Mouse (Mus musculus) liver, embryonic 14.5 days (tissue): ENCODE results near the gene Ctnnd2. TPM values are rescaled to one million over a fixed set of nuclear protein-coding genes. Genes with fewer than 3 reads are reported as not detected.

Experiments used
- ATAC-seq: fragments of 200-750 bp; cut with Nextera tagmentation; 2 replicates; pipeline ENCODE4 v1.8.0; 2017; ENCODE audit warnings: moderate number of reproducible peaks, mild to moderate bottlenecking, moderate library complexity; ENCODE audit not compliant: insufficient read depth
- DNase-seq, 3 experiments: peaks; one replicate each; pipeline ENCODE4 v3.0.0-alpha.2; 2012 to 2013; ENCODE audit warnings: low read depth in 3 of 3, low spot score in 3 of 3
- H3K27ac ChIP-seq: fragments of 300-500 bp; sonication (generic); 2 replicates; pipeline ENCODE4 v1.5.1; 2014; ENCODE audit warnings: moderate library complexity, mild to moderate bottlenecking, control low read depth, inconsistent platforms
- H3K27me3 ChIP-seq: fragments of 300-500 bp; sonication (generic); 2 replicates; pipeline ENCODE4 v1.6.1; 2014; ENCODE audit warnings: mild to moderate bottlenecking, low read length, moderate library complexity; ENCODE audit not compliant: control insufficient read depth, insufficient read depth
- H3K36me3 ChIP-seq: fragments of 300-500 bp; sonication (generic); replicated peaks from 2 replicates; pipeline ENCODE4 v1.6.1; 2014; ENCODE audit warnings: low read depth; ENCODE audit not compliant: control insufficient read depth, insufficient read depth
- H3K4me1 ChIP-seq, 2 experiments: fragments of 200-500 bp in 1 of 2; fragments of 300-500 bp in 1 of 2; sonication (generic) in 1 of 2; replicated peaks; 2 replicates each; pipeline ENCODE4 v1.6.1; 2012 to 2014; ENCODE audit warnings: antibody characterized with exemption in 1 of 2, inconsistent platforms in 1 of 2, low read length in 1 of 2; ENCODE audit not compliant: control insufficient read depth in 2 of 2, insufficient read depth in 2 of 2
- H3K4me2 ChIP-seq: fragments of 300-500 bp; sonication (generic); 2 replicates; pipeline ENCODE4 v1.6.1; 2014; ENCODE audit warnings: low read depth, mild to moderate bottlenecking, control low read depth, moderate library complexity
- H3K4me3 ChIP-seq, 2 experiments: fragments of 200-500 bp in 1 of 2; fragments of 300-500 bp in 1 of 2; sonication (generic) in 1 of 2; 2 replicates each; pipeline ENCODE4 v1.5.1; 2012 to 2014; ENCODE audit warnings: low read depth in 2 of 2, low read length in 2 of 2, mild to moderate bottlenecking in 2 of 2, control low read depth in 1 of 2, inconsistent platforms in 1 of 2, moderate library complexity in 1 of 2; ENCODE audit not compliant: insufficient read depth in 1 of 2
- H3K9ac ChIP-seq: fragments of 300-500 bp; sonication (generic); replicated peaks from 2 replicates; pipeline ENCODE4 v1.6.1; 2014; ENCODE audit warnings: mild to moderate bottlenecking, control low read depth, moderate library complexity
- H3K9me3 ChIP-seq: fragments of 300-500 bp; sonication (generic); 2 replicates; pipeline ENCODE4 v1.6.1; 2016; ENCODE audit warnings: low read length, mixed read lengths; ENCODE audit not compliant: control insufficient read depth
- CTCF ChIP-seq: IDR thresholded peaks from 2 replicates; pipeline ENCODE4 v1.5.1; 2016; ENCODE audit warnings: antibody characterized with exemption, low read depth, control low read depth
- EP300 ChIP-seq: IDR thresholded peaks from 2 replicates; pipeline ENCODE4 v1.6.1; 2016; ENCODE audit warnings: antibody characterized with exemption, low read depth
- WGBS: fragments of 180-500 bp; shearing (Covaris S2); extraction: QIAGEN DNeasy Blood & Tissue Kit; methylation state at CpG from one replicate; pipeline ENCODE4 v1.1.7; 2014; ENCODE audit not compliant: insufficient replicate concordance; 5-methylcytosine and 5-hydroxymethylcytosine counted together
- polyA plus RNA-seq, 2 experiments: library from polyadenylated mRNA; depleted of rRNA in 1 of 2; stranded (reverse) in 1 of 2; unstranded in 1 of 2; fragments of >200 nt; fragmentation: Nextera tagmentation in 1 of 2; extraction: Ambion mirVana in 1 of 2; gene quantifications; 2 replicates each; pipeline versions ENCODE4 v1.2.1 to v1.2.3; 2012 to 2014

The Ctnnd2 gene
- polyA plus RNA-seq, 2 experiments = 0.09 to 0.11 TPM

DNA sequence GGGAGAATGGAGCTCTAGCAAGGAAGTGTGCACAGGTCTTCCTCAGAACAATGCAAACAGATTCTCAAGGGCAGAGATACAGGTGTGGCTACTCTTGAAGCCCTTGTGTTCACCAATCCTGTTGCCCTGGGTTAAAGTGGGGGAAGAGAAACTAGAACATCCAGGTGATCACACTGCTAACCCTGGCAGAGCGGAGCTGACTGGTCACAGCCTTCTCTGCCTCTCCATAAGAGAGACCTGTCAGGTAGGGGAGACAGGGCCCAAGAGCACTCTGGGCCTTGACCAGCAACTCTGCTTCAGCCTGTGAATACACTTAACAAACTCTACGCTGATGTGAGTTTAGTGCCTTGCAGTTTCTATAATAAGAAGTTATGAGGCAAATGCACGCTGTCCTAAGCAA is 820.5 kb downstream of the Ctnnd2 start:
- H3K4me2 ChIP-seq = no peak overlapping the region
- no peaks in the 10 kb centered on the region for H3K4me1 ChIP-seq
- DNase-seq = no peak
- no peak for ATAC-seq
- H3K9me3 ChIP-seq = no peaks in the 10 kb centered on the region
- H3K27ac ChIP-seq = no peak overlapping the region
- H3K9ac ChIP-seq = no peak overlapping the region
- H3K4me3 ChIP-seq = no peak overlapping the region
- H3K27me3 ChIP-seq = no peaks in the 10 kb centered on the region
- no peak for TF ChIP-seq EP300
- no peak for TF ChIP-seq CTCF
- H3K36me3 ChIP-seq = no peaks in the 10 kb centered on the region
- WGBS = 68% methylated on average over 3 of the region's 3 CpGs

GRCm38 (mm10) chr15:30995346-30995745 is 823.0 kb downstream of the Ctnnd2 start:
- TF ChIP-seq EP300 = no peak
- TF ChIP-seq CTCF = no peak
- Histone ChIP-seq H3K4me2 (no peak overlapping the region), H3K9me3 (no peaks in the 10 kb centered on the region), H3K27ac (no peak overlapping the region), H3K4me1 (no peaks in the 10 kb centered on the region), H3K9ac (no peak overlapping the region), H3K36me3 (no peaks in the 10 kb centered on the region), H3K27me3 (no peaks in the 10 kb centered on the region), H3K4me3 (no peak overlapping the region)
- DNase-seq = no peak
- WGBS = 58% methylated on average over 3 of the region's 3 CpGs
- no peak for ATAC-seq

DNA sequence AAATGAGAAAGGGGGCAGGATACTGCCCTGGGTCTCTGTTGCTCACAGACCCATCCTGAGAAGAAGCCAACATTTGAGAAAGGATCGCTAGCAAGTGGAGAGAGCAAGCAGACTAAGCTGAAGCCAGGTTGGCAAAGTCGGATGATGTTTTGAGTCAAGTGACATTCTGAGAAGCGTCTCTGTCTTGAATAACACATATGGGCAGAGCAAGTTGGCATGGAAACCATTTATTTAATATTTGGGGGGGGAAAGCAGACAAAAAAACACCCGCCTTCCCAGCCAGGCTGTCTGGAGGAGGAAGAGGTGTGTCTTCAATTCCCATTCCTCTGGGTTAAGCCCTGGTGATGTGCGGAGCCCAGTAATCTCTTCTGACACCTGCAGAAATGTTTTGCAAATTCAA is 832.1 kb downstream of the Ctnnd2 start:
- no peaks in the 10 kb centered on the region for H3K27me3 ChIP-seq
- ATAC-seq (no peak), DNase-seq (no peak)
- no peak overlapping the region for H3K4me2 ChIP-seq
- no peaks in the 10 kb centered on the region for H3K9me3 ChIP-seq
- H3K36me3 ChIP-seq = no peaks in the 10 kb centered on the region
- no peak for TF ChIP-seq CTCF
- 72% methylated on average over 5 of the region's 5 CpGs for WGBS
- H3K9ac ChIP-seq = no peak overlapping the region
- no peaks in the 10 kb centered on the region for H3K4me1 ChIP-seq
- H3K27ac ChIP-seq = no peak overlapping the region
- H3K4me3 ChIP-seq = no peak overlapping the region

- Histone ChIP-seq H3K4me3 (no peak overlapping the region), H3K9ac (no peak overlapping the region), H3K27ac (no peak overlapping the region), H3K9me3 (no peaks in the 10 kb centered on the region), H3K4me2 (no peak overlapping the region), H3K4me1 (no peaks in the 10 kb centered on the region), H3K36me3 (no peaks in the 10 kb centered on the region), H3K27me3 (no peaks in the 10 kb centered on the region)
- TF ChIP-seq CTCF = no peak
- no peak for TF ChIP-seq EP300
- WGBS = 67% methylated on average over 8 of the region's 8 CpGs
- ATAC-seq (no peak), DNase-seq (no peak)
Observed at GRCm38 (mm10) chr15:31004976-31005375, 832.6 kb downstream of the Ctnnd2 start.

DNA sequence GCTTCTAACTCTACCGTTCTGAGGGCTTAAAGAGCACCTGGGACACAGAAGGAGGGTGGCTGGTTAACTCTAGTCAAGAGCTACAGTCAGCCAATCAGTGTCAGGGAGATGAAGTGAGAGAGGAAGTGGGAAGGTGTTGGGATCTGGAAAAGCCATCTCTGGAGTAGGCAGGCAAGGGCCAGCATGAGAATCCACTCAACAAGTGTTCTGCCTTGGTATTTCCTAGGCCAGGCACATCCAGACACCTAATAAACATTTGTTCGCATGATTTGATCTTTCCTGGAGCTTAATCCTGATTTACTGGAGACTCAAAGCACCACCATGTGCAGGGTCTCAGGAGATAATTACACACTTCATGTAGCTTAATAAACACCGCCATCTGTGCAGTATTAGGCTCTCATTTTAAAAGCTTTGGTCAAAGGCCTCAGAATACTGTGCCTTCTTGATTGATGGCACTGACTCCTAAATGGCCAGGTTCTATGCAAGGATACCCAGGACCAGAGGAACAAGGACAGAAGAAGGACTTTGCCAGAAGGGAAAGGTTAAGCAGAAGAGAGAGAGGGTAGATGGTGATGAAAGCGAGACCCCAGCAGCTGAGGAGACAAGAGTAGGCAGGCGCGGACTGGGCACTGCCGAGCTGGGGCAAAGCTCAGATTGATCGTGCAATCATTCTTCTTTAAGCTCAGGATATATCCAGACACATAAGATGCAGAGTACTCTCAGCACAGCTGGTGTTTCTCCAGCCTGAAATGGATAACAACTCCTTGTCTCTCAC is 833.8 kb downstream of the Ctnnd2 start:
- 66% methylated on average over 8 of the region's 8 CpGs for WGBS
- TF ChIP-seq CTCF (no peak), EP300 (no peak)
- Histone ChIP-seq H3K4me2 (no peak overlapping the region), H3K4me3 (no peak overlapping the region), H3K27ac (no peak overlapping the region), H3K9me3 (no peaks in the 10 kb centered on the region), H3K27me3 (no peaks in the 10 kb centered on the region), H3K9ac (no peak overlapping the region), H3K36me3 (no peaks in the 10 kb centered on the region), H3K4me1 (no peaks in the 10 kb centered on the region)
- ATAC-seq = no peak
- no peak for DNase-seq
